Mouse (Mus musculus): ENCODE data around the gene Itpk1. TPM values are rescaled to one million over a fixed set of nuclear protein-coding genes. Genes with fewer than 3 reads are reported as not detected.
A peak's percentile ranks its signal among the peaks of the same experiment; 100 is the strongest.

Itpk1 gene
- polyA plus RNA-seq, 1 experiment = 64.9 TPM

DNA sequence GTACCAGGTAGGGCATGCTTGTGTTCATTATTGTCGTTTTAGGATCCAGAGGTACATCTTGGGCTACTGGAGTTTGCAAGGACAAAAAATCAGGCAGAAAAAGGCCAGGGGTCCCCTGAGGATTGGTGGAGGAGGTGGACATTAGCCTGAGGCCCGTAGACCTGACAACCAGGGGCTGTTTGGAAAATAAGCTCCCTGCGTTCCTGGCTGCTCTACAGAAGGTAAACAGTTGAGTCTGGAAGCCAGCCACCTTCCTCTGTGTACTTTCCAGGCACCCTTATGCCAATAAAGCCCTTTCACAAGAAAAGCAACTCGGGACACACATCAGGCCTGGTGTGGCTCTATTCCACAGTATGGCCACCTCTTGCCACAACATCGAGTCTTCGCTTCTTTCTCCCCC lies 79.0 kb downstream of the Itpk1 start:
- Histone ChIP-seq H3K27me3 (ENCODE audit: control insufficient read depth, insufficient read depth, low read length) (no peaks in the 10 kb centered on the region), H3K27ac (ENCODE audit: insufficient read depth, low read length) (no peak overlapping the region)
- 60% methylated on average over 6 of the region's 6 CpGs for WGBS

DNA sequence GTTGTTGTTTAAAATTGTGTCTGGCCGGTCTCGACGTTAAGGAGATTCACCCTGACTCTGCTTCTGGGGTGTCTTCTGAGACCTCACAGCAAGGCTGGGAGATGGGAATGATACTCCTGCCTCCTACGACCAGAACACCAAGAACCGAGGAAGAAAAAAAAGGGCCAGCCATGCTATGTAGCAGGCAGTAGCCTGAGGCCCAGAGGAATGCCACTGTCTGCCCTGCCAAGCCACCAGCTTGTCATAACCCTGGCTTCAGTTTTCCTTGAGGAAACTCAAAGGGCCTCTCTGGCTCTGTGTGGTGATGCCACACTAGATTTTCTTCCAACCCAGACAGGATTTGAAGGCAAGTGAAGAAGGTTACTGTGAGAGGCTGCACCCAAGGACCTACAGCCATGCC lies 79.6 kb downstream of the Itpk1 start:
- Histone ChIP-seq H3K27ac (ENCODE audit: insufficient read depth, low read length) (no peak overlapping the region), H3K4me1 (ENCODE audit: control insufficient read depth, insufficient read depth, low read length) (peaks cover 34% of the 10 kb centered on the region), H3K27me3 (ENCODE audit: control insufficient read depth, insufficient read depth, low read length) (no peaks in the 10 kb centered on the region), H3K4me3 (replicated peaks; ENCODE audit: insufficient read depth, low read depth, low read length) (no peak overlapping the region)
- WGBS = 77% methylated on average over 5 of the region's 5 CpGs
- no peak for TF ChIP-seq CTCF (IDR thresholded peaks at IDR 0.05; ENCODE audit: borderline replicate concordance, insufficient read depth, low read depth, low read length)
- TF ChIP-seq POLR2A (IDR thresholded peaks at IDR 0.05; ENCODE audit: borderline replicate concordance, insufficient read depth, low read length) = no peak
- no peak for DNase-seq

More for the DNA sequence above, 79.0 kb downstream of the Itpk1 start:
- Histone ChIP-seq H3K4me1 (ENCODE audit: control insufficient read depth, insufficient read depth, low read length) (peaks cover 32% of the 10 kb centered on the region), H3K4me3 (replicated peaks; ENCODE audit: insufficient read depth, low read depth, low read length) (no peak overlapping the region)
- TF ChIP-seq POLR2A (IDR thresholded peaks at IDR 0.05; ENCODE audit: borderline replicate concordance, insufficient read depth, low read length) (no peak), CTCF (IDR thresholded peaks at IDR 0.05; ENCODE audit: borderline replicate concordance, insufficient read depth, low read depth, low read length) (no peak)
- DNase-seq = no peak

DNA sequence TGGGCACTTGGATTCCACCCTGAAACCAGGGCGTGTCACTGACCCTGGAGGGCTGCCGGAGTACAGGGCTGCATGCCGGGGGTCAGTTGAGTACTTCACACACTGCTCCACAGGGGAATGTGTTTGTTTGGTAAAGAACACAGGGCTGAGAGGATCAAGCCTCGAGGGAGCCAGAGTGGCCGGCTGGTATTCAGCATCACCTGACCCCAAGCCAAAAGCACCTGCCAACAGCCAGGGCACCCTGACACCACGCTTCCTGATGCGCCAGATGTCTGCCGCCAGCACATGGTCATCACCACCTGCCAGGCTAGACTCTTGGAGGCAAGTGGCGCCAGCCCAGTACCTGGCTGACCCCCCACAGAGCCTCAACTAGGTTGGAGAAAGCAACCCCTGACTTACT lies 80.9 kb downstream of the Itpk1 start:
- no peak for TF ChIP-seq POLR2A (IDR thresholded peaks at IDR 0.05; ENCODE audit: borderline replicate concordance, insufficient read depth, low read length)
- H3K4me1 ChIP-seq (ENCODE audit: control insufficient read depth, insufficient read depth, low read length) = peaks cover 43% of the 10 kb centered on the region
- DNase-seq = peak in 1 of 2 experiments; percentile 63
- no peak overlapping the region; the same call in 1 of the 2 replicates for H3K27ac ChIP-seq (ENCODE audit: insufficient read depth, low read length)
- no peaks in the 10 kb centered on the region for H3K27me3 ChIP-seq (ENCODE audit: control insufficient read depth, insufficient read depth, low read length)
- H3K4me3 ChIP-seq (replicated peaks; ENCODE audit: insufficient read depth, low read depth, low read length) = no peak overlapping the region
- 14% methylated on average over 9 of the region's 9 CpGs for WGBS

DNA sequence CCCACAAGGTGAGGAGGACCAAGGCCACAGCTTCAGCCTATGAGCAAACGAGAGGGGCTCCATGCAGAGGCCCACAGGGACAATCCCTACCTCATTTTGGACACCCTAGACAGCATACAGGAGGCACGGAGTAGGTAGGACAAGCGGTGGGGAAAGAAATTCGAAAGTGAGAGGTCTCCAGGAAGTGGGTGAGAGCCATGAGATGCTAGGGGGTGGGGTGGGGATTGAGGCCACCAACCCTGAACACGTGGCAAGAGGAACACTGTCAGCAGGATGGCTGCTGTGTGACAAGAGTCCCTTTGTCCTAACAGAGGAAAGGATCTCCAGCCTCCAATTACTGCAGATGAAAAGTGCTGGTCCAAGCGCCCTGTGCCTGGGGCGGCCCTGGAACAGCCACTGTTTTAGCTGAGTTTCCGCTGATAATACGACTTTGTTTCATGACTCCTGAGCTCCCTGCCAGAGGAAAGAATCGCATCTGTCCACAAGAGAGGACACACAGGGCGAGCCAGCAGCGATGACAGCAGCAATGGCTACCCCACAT lies 82.4 kb downstream of the Itpk1 start:
- WGBS = 80% methylated on average over 12 of the region's 12 CpGs
- Histone ChIP-seq H3K27me3 (ENCODE audit: control insufficient read depth, insufficient read depth, low read length) (no peaks in the 10 kb centered on the region), H3K27ac (ENCODE audit: insufficient read depth, low read length) (peak overlapping the region; percentile 56; the same call in 1 of the 2 replicates), H3K4me3 (replicated peaks; ENCODE audit: insufficient read depth, low read depth, low read length) (no peak overlapping the region), H3K4me1 (ENCODE audit: control insufficient read depth, insufficient read depth, low read length) (peaks cover 51% of the 10 kb centered on the region)
- TF ChIP-seq POLR2A (IDR thresholded peaks at IDR 0.05; ENCODE audit: borderline replicate concordance, insufficient read depth, low read length) = no peak
- TF ChIP-seq CTCF (IDR thresholded peaks at IDR 0.05; ENCODE audit: borderline replicate concordance, insufficient read depth, low read depth, low read length) = no peak
- DNase-seq = no peak

DNA sequence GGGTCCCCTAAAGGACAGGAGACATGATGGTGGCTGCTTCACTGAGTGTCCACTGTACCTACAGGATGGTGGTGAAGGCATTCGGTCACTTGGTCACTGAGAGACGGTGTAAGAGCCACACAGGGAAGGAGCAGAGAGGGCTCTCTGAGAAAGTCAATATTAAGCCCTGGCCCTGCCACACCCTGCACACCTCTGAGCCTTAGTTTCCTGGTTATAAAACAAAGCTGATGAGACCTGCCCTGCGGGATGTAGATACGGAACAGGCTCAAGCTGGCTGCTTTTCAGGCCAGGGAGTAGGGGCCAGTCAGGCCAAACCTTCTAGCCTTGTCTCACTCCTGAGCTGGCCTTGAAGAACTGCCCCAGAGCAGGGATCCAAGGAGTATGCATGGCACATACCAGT lies 82.9 kb downstream of the Itpk1 start:
- no peaks in the 10 kb centered on the region for H3K27me3 ChIP-seq (ENCODE audit: control insufficient read depth, insufficient read depth, low read length)
- WGBS = 93% methylated on average over 4 of the region's 4 CpGs
- peaks cover 57% of the 10 kb centered on the region for H3K4me1 ChIP-seq (ENCODE audit: control insufficient read depth, insufficient read depth, low read length)
- TF ChIP-seq CTCF (IDR thresholded peaks at IDR 0.05; ENCODE audit: borderline replicate concordance, insufficient read depth, low read depth, low read length) = no peak
- TF ChIP-seq POLR2A (IDR thresholded peaks at IDR 0.05; ENCODE audit: borderline replicate concordance, insufficient read depth, low read length) = no peak
- no peak overlapping the region for H3K4me3 ChIP-seq (replicated peaks; ENCODE audit: insufficient read depth, low read depth, low read length)
- H3K27ac ChIP-seq (ENCODE audit: insufficient read depth, low read length) = peak overlapping the region; percentile 56; the same call in 1 of the 2 replicates
- DNase-seq = no peak

DNA sequence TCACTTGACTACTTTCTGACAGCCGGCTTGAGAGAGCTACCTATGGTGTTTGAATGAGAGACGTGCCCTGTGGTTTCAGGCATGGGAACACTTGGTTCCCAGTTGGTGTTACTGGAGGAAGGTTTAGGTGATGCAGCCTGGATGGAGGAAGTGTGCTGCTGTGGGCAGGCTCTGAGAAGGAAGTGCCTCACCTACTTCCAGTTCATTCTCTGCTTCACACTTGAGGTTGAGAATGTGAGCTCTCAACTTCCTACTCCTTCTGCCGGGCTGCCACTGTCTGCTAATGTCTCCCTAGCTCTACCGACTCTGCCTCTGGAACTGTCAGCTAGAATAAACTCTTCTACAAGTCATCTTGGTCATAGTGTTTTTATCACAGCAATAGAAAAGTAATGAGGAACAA lies 83.5 kb downstream of the Itpk1 start:
- Histone ChIP-seq H3K27me3 (ENCODE audit: control insufficient read depth, insufficient read depth, low read length) (no peaks in the 10 kb centered on the region), H3K4me3 (replicated peaks; ENCODE audit: insufficient read depth, low read depth, low read length) (no peak overlapping the region), H3K27ac (ENCODE audit: insufficient read depth, low read length) (no peak overlapping the region), H3K4me1 (ENCODE audit: control insufficient read depth, insufficient read depth, low read length) (peaks cover 63% of the 10 kb centered on the region)
- no peak for TF ChIP-seq POLR2A (IDR thresholded peaks at IDR 0.05; ENCODE audit: borderline replicate concordance, insufficient read depth, low read length)
- no peak for TF ChIP-seq CTCF (IDR thresholded peaks at IDR 0.05; ENCODE audit: borderline replicate concordance, insufficient read depth, low read depth, low read length)
- no peak for DNase-seq
- 87% methylated on average over 4 of the region's 4 CpGs for WGBS

DNA sequence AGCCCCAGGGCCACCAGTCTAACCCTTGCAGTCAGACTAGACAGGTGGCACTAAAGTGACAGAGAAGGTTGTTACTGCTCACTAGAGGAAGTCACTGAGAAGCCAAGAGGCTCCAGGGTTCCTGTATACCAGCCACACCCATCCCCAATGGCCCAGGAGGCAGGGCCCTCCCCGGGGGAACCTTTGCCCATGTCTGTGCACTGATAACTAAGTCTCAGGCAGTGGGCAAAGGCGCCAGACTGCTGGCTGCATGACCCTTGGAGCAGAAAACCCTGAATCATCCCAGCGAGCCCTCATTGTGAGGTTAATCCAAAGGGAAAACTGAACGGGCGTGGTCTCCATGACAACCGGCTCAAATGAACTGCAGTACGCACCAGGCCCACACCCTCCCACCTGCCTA lies 84.8 kb downstream of the Itpk1 start:
- 57% methylated on average over 7 of the region's 7 CpGs for whole genome bisulfite sequencing
- no peak for TF ChIP-seq POLR2A (IDR thresholded peaks at IDR 0.05; ENCODE audit: borderline replicate concordance, insufficient read depth, low read length)
- no peak for TF ChIP-seq CTCF (IDR thresholded peaks at IDR 0.05; ENCODE audit: borderline replicate concordance, insufficient read depth, low read depth, low read length)
- Histone ChIP-seq H3K27me3 (ENCODE audit: control insufficient read depth, insufficient read depth, low read length) (no peaks in the 10 kb centered on the region), H3K4me3 (replicated peaks; ENCODE audit: insufficient read depth, low read depth, low read length) (no peak overlapping the region), H3K4me1 (ENCODE audit: control insufficient read depth, insufficient read depth, low read length) (peaks cover 61% of the 10 kb centered on the region), H3K27ac (ENCODE audit: insufficient read depth, low read length) (no peak overlapping the region)
- DNase-seq = no peak

DNA sequence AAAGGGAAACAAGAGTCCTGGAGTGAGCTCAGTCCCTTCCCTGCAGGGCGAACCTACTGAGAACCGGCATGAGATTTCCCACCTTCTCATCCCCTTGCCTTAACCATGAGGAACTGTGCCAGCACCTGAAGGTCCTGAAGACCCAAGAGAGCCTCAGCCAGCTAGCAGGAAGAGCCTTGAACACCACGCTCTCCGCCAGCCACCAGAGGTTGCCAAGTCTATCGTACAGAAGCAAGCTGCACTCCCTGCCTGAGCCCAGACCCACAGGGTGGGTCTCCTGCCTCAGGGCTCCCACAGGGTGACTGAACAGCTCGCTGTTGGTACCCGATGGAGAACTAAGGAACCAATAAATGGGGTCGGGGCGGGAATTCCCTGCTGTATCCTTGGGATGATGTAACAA lies 86.6 kb downstream of the Itpk1 start:
- WGBS = 45% methylated on average over 9 of the region's 9 CpGs

More for the DNA sequence above, 86.6 kb downstream of the Itpk1 start:
- Histone ChIP-seq H3K27me3 (ENCODE audit: control insufficient read depth, insufficient read depth, low read length) (no peaks in the 10 kb centered on the region), H3K27ac (ENCODE audit: insufficient read depth, low read length) (no peak overlapping the region), H3K4me3 (replicated peaks; ENCODE audit: insufficient read depth, low read depth, low read length) (no peak overlapping the region), H3K4me1 (ENCODE audit: control insufficient read depth, insufficient read depth, low read length) (peaks cover 59% of the 10 kb centered on the region)
- no peak for DNase-seq
- no peak for TF ChIP-seq CTCF (IDR thresholded peaks at IDR 0.05; ENCODE audit: borderline replicate concordance, insufficient read depth, low read depth, low read length)
- no peak for TF ChIP-seq POLR2A (IDR thresholded peaks at IDR 0.05; ENCODE audit: borderline replicate concordance, insufficient read depth, low read length)

All from cerebellum, adult 2 months (tissue).